Mouse (Mus musculus) embryonic facial prominence, embryonic 15.5 days (tissue): ENCODE data around the gene Paip2b. TPM values are rescaled to one million over a fixed set of nuclear protein-coding genes. Genes with fewer than 3 reads are reported as not detected.
"Not testable (repeated sequence)": the region's sequence is repeated elsewhere in the genome, so short reads cannot be mapped to it uniquely, and the experiment has no call there.

Experiments used
- ATAC-seq: fragments of 200-750 bp; cut with Nextera tagmentation; 2 replicates; pipeline ENCODE4 v1.8.0; 2017; ENCODE audit warnings: low read depth, moderate TSS enrichment; ENCODE audit not compliant: insufficient number of reproducible peaks, low FRiP score, low TSS enrichment
- H3K27ac ChIP-seq: fragments of 300-500 bp; sonication (generic); replicated peaks from 2 replicates; pipeline ENCODE4 v1.5.1; 2015; ENCODE audit warnings: mild to moderate bottlenecking, inconsistent platforms
- H3K27me3 ChIP-seq: fragments of 300-500 bp; sonication (generic); 2 replicates; pipeline ENCODE4 v1.6.1; 2015; ENCODE audit warnings: inconsistent platforms
- H3K36me3 ChIP-seq: fragments of 300-500 bp; sonication (generic); 2 replicates; pipeline ENCODE4 v1.6.1; 2015; ENCODE audit warnings: mild to moderate bottlenecking, inconsistent platforms
- H3K4me1 ChIP-seq: fragments of 300-500 bp; sonication (generic); 2 replicates; pipeline ENCODE4 v1.6.1; 2015; ENCODE audit warnings: inconsistent platforms
- H3K4me2 ChIP-seq: fragments of 300-500 bp; sonication (generic); replicated peaks from 2 replicates; pipeline ENCODE4 v1.6.1; 2015; ENCODE audit warnings: mild to moderate bottlenecking, inconsistent platforms
- H3K4me3 ChIP-seq: fragments of 300-500 bp; sonication (generic); replicated peaks from 2 replicates; pipeline ENCODE4 v1.5.1; 2015; ENCODE audit warnings: mild to moderate bottlenecking, inconsistent platforms
- H3K9ac ChIP-seq: fragments of 300-500 bp; sonication (generic); 2 replicates; pipeline ENCODE4 v1.6.1; 2015; ENCODE audit warnings: inconsistent platforms
- H3K9me3 ChIP-seq: fragments of 300-500 bp; sonication (generic); replicated peaks from 2 replicates; pipeline ENCODE4 v1.6.1; 2016; ENCODE audit warnings: inconsistent platforms
- WGBS: fragments of 180-500 bp; shearing (Covaris S2); methylation state at CpG from one replicate; pipeline ENCODE4 v1.1.7; 2015; 5-methylcytosine and 5-hydroxymethylcytosine counted together
- polyA plus RNA-seq: library from polyadenylated mRNA; unstranded; fragments of >200 nt; fragmentation: Nextera tagmentation; extraction: Ambion mirVana; gene quantifications from 2 replicates; pipeline ENCODE4 v1.2.1, GENCODE M21; 2015

Gene Paip2b
- polyA plus RNA-seq, 1 experiment from 2014 or later = 19.9 TPM

GRCm38 (mm10) chr6:83840086-83840485 lies 8.5 kb upstream of the Paip2b start:
- no peak overlapping the region for H3K27ac ChIP-seq
- H3K4me1 ChIP-seq = no peaks in the 10 kb centered on the region
- H3K4me2 ChIP-seq = no peak overlapping the region
- H3K27me3 ChIP-seq = no peaks in the 10 kb centered on the region
- no peaks in the 10 kb centered on the region for H3K36me3 ChIP-seq
- H3K4me3 ChIP-seq = no peak overlapping the region
- 76% methylated on average over 6 of the region's 6 CpGs for WGBS
- no peak overlapping the region for H3K9ac ChIP-seq
- H3K9me3 ChIP-seq = no peaks in the 10 kb centered on the region
- no peak for ATAC-seq

GRCm38 (mm10) chr6:83838046-83838445 lies 6.5 kb upstream of the Paip2b start:
- no peaks in the 10 kb centered on the region for H3K9me3 ChIP-seq
- no peak overlapping the region for H3K27ac ChIP-seq
- H3K4me2 ChIP-seq = no peak overlapping the region
- no peak for ATAC-seq
- H3K9ac ChIP-seq = no peak overlapping the region
- no peaks in the 10 kb centered on the region for H3K27me3 ChIP-seq
- H3K4me1 ChIP-seq = no peaks in the 10 kb centered on the region
- 79% methylated on average over 2 of the region's 2 CpGs for WGBS
- no peak overlapping the region for H3K4me3 ChIP-seq
- no peaks in the 10 kb centered on the region for H3K36me3 ChIP-seq

DNA sequence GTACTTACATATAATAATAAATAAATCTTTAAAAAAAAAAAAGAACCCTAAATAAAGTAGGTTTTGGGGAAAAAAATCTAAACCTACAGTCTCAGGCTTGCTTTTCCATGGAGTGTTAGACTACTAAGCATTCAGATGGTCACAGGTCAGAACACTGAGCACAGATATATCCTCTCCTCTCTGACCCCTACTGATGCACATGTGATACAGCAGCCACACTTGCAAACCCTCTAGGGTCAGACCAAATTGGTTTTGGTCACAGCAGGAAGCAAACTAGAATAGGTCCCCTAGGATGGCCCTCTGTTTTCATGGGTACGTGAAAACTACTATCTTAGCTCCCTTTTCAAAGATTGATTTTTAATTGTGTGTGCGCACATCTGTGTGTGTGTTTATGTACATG lies 5.3 kb upstream of the Paip2b start:
- no peak for ATAC-seq
- Histone ChIP-seq H3K9ac (no peak overlapping the region), H3K27me3 (no peaks in the 10 kb centered on the region), H3K36me3 (no peaks in the 10 kb centered on the region), H3K9me3 (no peaks in the 10 kb centered on the region), H3K4me1 (peaks cover 4% of the 10 kb centered on the region; the same call in 1 of the 2 replicates), H3K4me3 (no peak overlapping the region), H3K4me2 (no peak overlapping the region), H3K27ac (no peak overlapping the region)
- 83% methylated on average over 2 of the region's 2 CpGs for WGBS

DNA sequence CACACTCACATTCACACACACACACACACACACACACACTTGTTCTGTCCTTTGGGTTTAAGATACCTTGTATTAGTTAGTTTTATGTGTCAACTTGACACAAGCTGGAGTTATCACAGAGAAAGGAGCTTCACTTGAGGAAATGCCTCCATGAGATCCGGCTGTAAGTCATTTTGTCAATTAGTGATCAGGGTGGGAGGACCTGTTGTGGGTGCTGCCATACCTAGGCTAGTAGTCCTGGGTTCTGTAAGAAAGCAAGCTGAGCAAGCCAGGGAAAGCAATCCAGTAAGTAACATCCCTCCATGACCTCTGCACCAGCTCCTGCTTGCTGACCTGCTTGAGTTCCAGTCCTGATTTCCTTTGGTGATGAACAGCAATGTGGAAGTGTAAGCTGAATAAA lies 852 bp upstream of the Paip2b start:
- Histone ChIP-seq H3K4me3 (peak overlapping the region; percentile 79), H3K4me1 (peaks cover 19% of the 10 kb centered on the region), H3K27ac (peak overlapping the region; percentile 72; the same call in 1 of the 2 replicates), H3K4me2 (peak overlapping the region; percentile 52)
- ATAC-seq, H3K36me3 ChIP-seq, H3K27me3 ChIP-seq, H3K9ac ChIP-seq, H3K9me3 ChIP-seq: not testable (repeated sequence)
- WGBS = 47% methylated on average over 1 of the region's 1 CpGs

- H3K4me3 ChIP-seq = peak overlapping the region; percentile 79
Measured at GRCm38 (mm10) chr6:83830941-83831605, 468 bp downstream of the Paip2b start.

GRCm38 (mm10) chr6:83821856-83822255 lies 9.7 kb downstream of the Paip2b start:
- Histone ChIP-seq H3K27ac (no peak overlapping the region), H3K4me2 (no peak overlapping the region), H3K27me3 (no peaks in the 10 kb centered on the region), H3K4me3 (no peak overlapping the region), H3K9me3 (no peaks in the 10 kb centered on the region), H3K36me3 (no peaks in the 10 kb centered on the region), H3K9ac (no peak overlapping the region), H3K4me1 (peaks cover 6% of the 10 kb centered on the region)
- 30% methylated on average over 2 of the region's 2 CpGs for WGBS
- no peak for ATAC-seq

More at GRCm38 (mm10) chr6:83830941-83831605, 468 bp downstream of the Paip2b start:
- peak; percentile 74 for ATAC-seq
- under 1% methylated on average over 35 of the region's 35 CpGs for WGBS
- H3K4me2 ChIP-seq = peak overlapping the region; percentile 62
- no peaks in the 10 kb centered on the region for H3K9me3 ChIP-seq
- peak overlapping the region; percentile 88 for H3K27ac ChIP-seq
- no peaks in the 10 kb centered on the region for H3K27me3 ChIP-seq
- H3K36me3 ChIP-seq = no peaks in the 10 kb centered on the region
- peak overlapping the region; percentile 85 for H3K9ac ChIP-seq
- H3K4me1 ChIP-seq = peaks cover 19% of the 10 kb centered on the region

DNA sequence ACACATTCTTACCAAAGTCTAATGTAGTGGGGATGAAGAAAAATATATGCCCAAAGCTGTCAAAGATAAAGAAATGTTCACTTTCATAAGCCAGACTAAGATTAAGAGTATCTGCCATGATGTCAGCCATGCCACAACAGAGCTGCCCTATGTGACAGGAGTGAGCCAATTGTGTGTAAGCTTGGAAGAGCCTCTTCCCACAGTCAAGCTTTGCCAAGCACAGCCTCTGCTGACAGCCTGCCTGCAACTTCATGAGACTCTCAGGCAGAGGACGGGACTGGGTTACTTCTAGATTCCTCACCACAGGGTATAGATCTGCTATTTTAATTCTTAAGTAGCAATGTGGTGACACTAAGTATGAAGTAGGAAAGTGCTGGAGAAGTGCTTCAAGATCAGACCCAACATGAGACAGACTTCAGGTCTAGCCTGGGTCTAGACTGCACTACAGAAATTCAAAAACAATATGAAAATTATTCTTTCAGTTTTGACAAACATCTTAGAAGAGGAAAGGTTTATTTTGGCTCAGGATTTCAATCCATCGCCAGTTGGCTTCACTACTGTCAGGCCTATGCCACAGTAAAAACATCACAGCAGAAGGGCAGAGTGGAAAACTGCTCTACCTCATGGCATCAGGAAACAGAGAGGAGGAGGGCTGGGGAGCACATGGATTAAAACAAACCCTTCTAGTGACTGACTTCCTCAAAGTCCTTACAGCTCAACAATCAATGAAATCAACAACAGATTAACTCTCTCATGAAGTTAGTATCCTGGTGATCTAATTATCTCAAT lies 10.6 kb downstream of the Paip2b start:
- H3K9ac ChIP-seq = no peak overlapping the region
- H3K36me3 ChIP-seq = no peaks in the 10 kb centered on the region
- no peak overlapping the region for H3K27ac ChIP-seq
- peaks cover 6% of the 10 kb centered on the region for H3K4me1 ChIP-seq
- H3K27me3 ChIP-seq = no peaks in the 10 kb centered on the region
- H3K4me3 ChIP-seq = no peak overlapping the region
- WGBS = 73% methylated on average over 2 of the region's 2 CpGs
- no peak for ATAC-seq
- H3K9me3 ChIP-seq = no peaks in the 10 kb centered on the region
- no peak overlapping the region for H3K4me2 ChIP-seq

DNA sequence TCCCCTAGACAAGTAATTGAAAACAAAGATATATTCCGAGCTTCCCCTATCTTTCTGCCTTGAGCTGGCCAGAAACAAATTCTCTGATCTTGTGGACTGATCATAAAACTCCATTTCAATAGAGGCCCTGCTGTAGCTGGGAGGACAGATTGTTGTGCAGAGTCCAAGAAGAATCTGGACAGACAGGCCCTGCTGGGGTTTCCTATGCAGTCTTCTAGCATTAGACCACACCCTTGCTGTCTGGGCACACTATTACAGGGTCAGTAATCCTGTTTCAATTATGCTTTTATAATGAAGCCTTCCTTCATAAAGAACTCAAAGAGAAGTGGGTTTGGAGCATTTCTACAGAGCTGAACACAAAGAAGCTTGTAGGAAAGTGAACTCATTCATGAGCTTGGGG lies 12.5 kb downstream of the Paip2b start:
- 62% methylated on average over 1 of the region's 1 CpGs for WGBS
- peaks cover 3% of the 10 kb centered on the region; the same call in 1 of the 2 replicates for H3K36me3 ChIP-seq
- ATAC-seq = no peak
- H3K9me3 ChIP-seq = no peaks in the 10 kb centered on the region
- H3K27ac ChIP-seq = peak overlapping the region; percentile 44
- no peak overlapping the region for H3K4me3 ChIP-seq
- H3K4me1 ChIP-seq = peaks cover 6% of the 10 kb centered on the region; the same call in 1 of the 2 replicates
- H3K9ac ChIP-seq = no peak overlapping the region
- H3K4me2 ChIP-seq = no peak overlapping the region
- no peaks in the 10 kb centered on the region for H3K27me3 ChIP-seq

GRCm38 (mm10) chr6:83815801-83816200 lies 15.7 kb downstream of the Paip2b start:
- H3K4me1 ChIP-seq = peaks cover 4% of the 10 kb centered on the region; the same call in 1 of the 2 replicates
- H3K27ac ChIP-seq = no peak overlapping the region
- H3K9me3 ChIP-seq = no peaks in the 10 kb centered on the region
- no peak overlapping the region for H3K4me3 ChIP-seq
- no peak overlapping the region for H3K4me2 ChIP-seq
- H3K36me3 ChIP-seq = peaks cover 17% of the 10 kb centered on the region
- ATAC-seq = no peak
- 95% methylated on average over 3 of the region's 3 CpGs for WGBS
- H3K9ac ChIP-seq = no peak overlapping the region
- H3K27me3 ChIP-seq = no peaks in the 10 kb centered on the region

DNA sequence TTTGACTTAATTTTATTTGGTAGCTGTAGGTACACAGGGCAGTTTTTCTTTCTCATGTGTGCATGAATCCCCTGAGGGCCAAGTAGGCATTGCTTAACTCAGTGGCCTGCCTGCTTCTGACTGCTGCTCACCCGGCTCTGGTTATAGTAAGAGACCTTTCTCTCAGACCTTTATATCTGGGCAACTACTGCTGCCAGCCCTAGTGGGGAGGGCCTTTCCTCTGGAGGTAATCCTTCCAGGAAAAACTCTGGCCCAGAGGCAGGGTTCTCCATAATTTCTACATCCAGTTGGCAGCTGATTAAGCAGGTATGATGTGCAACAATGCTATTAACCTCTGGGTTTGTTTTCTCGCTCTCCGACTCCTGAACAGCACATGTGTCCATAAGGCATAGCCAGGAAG lies 28.7 kb downstream of the Paip2b start:
- H3K9me3 ChIP-seq = no peaks in the 10 kb centered on the region
- no peak overlapping the region for H3K27ac ChIP-seq
- no peak overlapping the region for H3K9ac ChIP-seq
- no peak overlapping the region for H3K4me3 ChIP-seq
- H3K27me3 ChIP-seq = no peaks in the 10 kb centered on the region
- H3K36me3 ChIP-seq = peaks cover 54% of the 10 kb centered on the region
- ATAC-seq = no peak
- H3K4me2 ChIP-seq = no peak overlapping the region
- H3K4me1 ChIP-seq = no peaks in the 10 kb centered on the region
- WGBS = 75% methylated on average over 3 of the region's 3 CpGs

- no peak for ATAC-seq
- 90% methylated on average over 5 of the region's 5 CpGs for WGBS
- H3K4me2 ChIP-seq = no peak overlapping the region
- H3K4me3 ChIP-seq = no peak overlapping the region
- no peaks in the 10 kb centered on the region for H3K27me3 ChIP-seq
- 0 out of 2 replicates have a peak, but pooled peaks cover 1% of the 10 kb centered on the region for H3K4me1 ChIP-seq
- no peaks in the 10 kb centered on the region for H3K9me3 ChIP-seq
- H3K36me3 ChIP-seq = peaks cover 53% of the 10 kb centered on the region
- no peak overlapping the region for H3K9ac ChIP-seq
- no peak overlapping the region for H3K27ac ChIP-seq
Measured at GRCm38 (mm10) chr6:83802033-83802432, 29.5 kb downstream of the Paip2b start.
